ENCODE assay signal across 8 mouse cellular contexts in the genomic region with DNA sequence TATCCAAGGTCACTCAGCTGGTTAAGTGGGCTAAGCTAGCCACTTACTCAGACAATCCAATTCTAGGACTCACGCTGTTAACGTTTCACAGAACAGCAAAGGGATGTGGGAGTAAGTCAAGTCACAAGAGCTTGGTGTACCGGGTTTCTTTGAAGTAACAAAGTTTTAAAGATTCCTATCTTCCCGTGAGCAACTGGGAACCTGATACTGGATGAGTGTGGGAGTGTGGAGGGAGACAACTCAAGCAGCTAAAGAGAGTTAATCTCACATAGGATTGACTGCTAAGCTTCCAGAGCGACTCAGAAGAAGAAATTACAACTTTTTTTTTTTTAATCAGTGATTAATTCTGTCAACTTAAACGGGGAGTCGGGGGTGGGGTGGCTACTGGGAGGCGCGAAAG. TPM values are rescaled to one million over a fixed set of nuclear protein-coding genes. Genes with fewer than 3 reads are reported as not detected.
A peak's percentile ranks its signal among the peaks of the same experiment; 100 is the strongest.
DNase-seq lines count a peak whose midpoint lies in the region; ATAC-seq and TF ChIP-seq lines count a peak whose summit lies in the region.

No protein-coding gene starts in this region.

- no peak for TF ChIP-seq POLR2A in liver, adult 2 months (IDR thresholded peaks at IDR 0.05; ENCODE audit: extremely low read depth, insufficient read depth, low read length)

- H3K4me1 ChIP-seq in liver, adult 2 months (ENCODE audit: control insufficient read depth, insufficient read depth, low read length) = peaks cover 6% of the 10 kb centered on the region; the same call in 1 of the 2 replicates
- no peaks in the 10 kb centered on the region for H3K4me1 ChIP-seq in neural tube, embryonic 12.5 days

- WGBS in liver, adult 2 months = 1% methylated on average over 9 of the region's 9 CpGs
- WGBS in neural tube, embryonic 12.5 days = 16% methylated on average over 9 of the region's 9 CpGs

- H3K9ac ChIP-seq in liver, adult 2 months (ENCODE audit: low read depth, low read length) = peak overlapping the region; percentile 82; the same call in 1 of the 2 replicates
- peak overlapping the region; percentile 73 for H3K9ac ChIP-seq in neural tube, embryonic 12.5 days

- no peaks in the 10 kb centered on the region for H3K9me3 ChIP-seq in neural tube, embryonic 12.5 days

- ATAC-seq in neural tube, embryonic 12.5 days (ENCODE audit: low FRiP score, low read depth) = no peak

- no peaks in the 10 kb centered on the region for H3K27me3 ChIP-seq in liver, adult 2 months (ENCODE audit: control insufficient read depth, insufficient read depth, low read length)
- no peaks in the 10 kb centered on the region for H3K27me3 ChIP-seq in neural tube, embryonic 12.5 days (replicated peaks)

- DNase-seq in liver, adult 2 months (ENCODE audit: extremely low read depth, low read depth, low spot score) = peak; percentile 8
- DNase-seq in liver = no peak
- DNase-seq in c-Kit-positive CD71-positive TER-119-negative erythroid progenitor cells, embryonic 14.5 days (ENCODE audit: low read depth) = peak; percentile 20
- DNase-seq in induced T-regulatory cell, adult 2 months (ENCODE audit: low read depth) = peak; percentile 36
- DNase-seq in gastrocnemius, postnatal 4 days (ENCODE audit: low spot score in 2 of 2) = no peak
- DNase-seq in frontal cortex, postnatal 10 days (ENCODE audit: low spot score in 2 of 2) = no peak
- DNase-seq in yolk sac, embryonic 10.5 days (ENCODE audit: low spot score) = no peak

- no peak for TF ChIP-seq CTCF in liver, adult 2 months (IDR thresholded peaks at IDR 0.05; ENCODE audit: low read depth, low read length)

- peak overlapping the region; percentile 81 for H3K4me3 ChIP-seq in liver, adult 2 months (ENCODE audit: insufficient read depth, low read depth, low read length)
- H3K4me3 ChIP-seq in neural tube, embryonic 12.5 days = peak overlapping the region; percentile 60

- peak overlapping the region; percentile 67 for H3K27ac ChIP-seq in liver, adult 2 months (replicated peaks; ENCODE audit: insufficient read depth, low read depth, low read length)
- H3K27ac ChIP-seq in neural tube, embryonic 12.5 days = no peak overlapping the region

- H3K79me2 ChIP-seq in liver, adult 2 months (ENCODE audit: control insufficient read depth, insufficient read depth, low read length) = peaks cover 11% of the 10 kb centered on the region; the same call in 1 of the 2 replicates

- H3K36me3 ChIP-seq in liver, adult 2 months (ENCODE audit: control insufficient read depth, insufficient read depth, low read length) = no peaks in the 10 kb centered on the region
- H3K36me3 ChIP-seq in neural tube, embryonic 12.5 days = no peaks in the 10 kb centered on the region

- peak overlapping the region; percentile 63 for H3K4me2 ChIP-seq in neural tube, embryonic 12.5 days (replicated peaks)

RNA-seq across cellular contexts. Expression of gene Thoc2, which starts 10.0 kb away (rescaled TPM):
- total RNA-seq in liver, adult 2 months (2014; rRNA removed) = 26.4 and 32.4 TPM in 2 replicates
- polyA plus RNA-seq in liver, adult 2 months (2012; rRNA removed) = 2.6 and 3.4 TPM in 2 replicates
- 100 and 108 TPM in 2 replicates for polyA plus RNA-seq in neural tube, embryonic 12.5 days (2016; fragmentation: Nextera tagmentation; extraction: Ambion mirVana)
- total RNA-seq in gastrocnemius, postnatal 4 days (2021) = 10 to 100 TPM; 54.3 to 55.8 TPM

Comparison
In these comparisons a context has a peak if more than half of its experiments do, and no peak if none do; other contexts are left out.
1. DNase-seq: peak in liver, adult 2 months (single experiment), c-Kit-positive CD71-positive TER-119-negative erythroid progenitor cells, embryonic 14.5 days (single experiment) and induced T-regulatory cell, adult 2 months (single experiment); none in liver (single experiment), gastrocnemius, postnatal 4 days (0 of 2), frontal cortex, postnatal 10 days (0 of 2) and yolk sac, embryonic 10.5 days (single experiment).